Mouse (Mus musculus): ENCODE measurements around the gene Zfp961. TPM values are rescaled to one million over a fixed set of nuclear protein-coding genes. Genes with fewer than 3 reads are reported as not detected.
"Not testable (repeated sequence)": the region's sequence is repeated elsewhere in the genome, so short reads cannot be mapped to it uniquely, and the experiment has no call there.

The Zfp961 gene
- polyA plus RNA-seq, 1 experiment from 2014 or later: 27.3 TPM

DNA sequence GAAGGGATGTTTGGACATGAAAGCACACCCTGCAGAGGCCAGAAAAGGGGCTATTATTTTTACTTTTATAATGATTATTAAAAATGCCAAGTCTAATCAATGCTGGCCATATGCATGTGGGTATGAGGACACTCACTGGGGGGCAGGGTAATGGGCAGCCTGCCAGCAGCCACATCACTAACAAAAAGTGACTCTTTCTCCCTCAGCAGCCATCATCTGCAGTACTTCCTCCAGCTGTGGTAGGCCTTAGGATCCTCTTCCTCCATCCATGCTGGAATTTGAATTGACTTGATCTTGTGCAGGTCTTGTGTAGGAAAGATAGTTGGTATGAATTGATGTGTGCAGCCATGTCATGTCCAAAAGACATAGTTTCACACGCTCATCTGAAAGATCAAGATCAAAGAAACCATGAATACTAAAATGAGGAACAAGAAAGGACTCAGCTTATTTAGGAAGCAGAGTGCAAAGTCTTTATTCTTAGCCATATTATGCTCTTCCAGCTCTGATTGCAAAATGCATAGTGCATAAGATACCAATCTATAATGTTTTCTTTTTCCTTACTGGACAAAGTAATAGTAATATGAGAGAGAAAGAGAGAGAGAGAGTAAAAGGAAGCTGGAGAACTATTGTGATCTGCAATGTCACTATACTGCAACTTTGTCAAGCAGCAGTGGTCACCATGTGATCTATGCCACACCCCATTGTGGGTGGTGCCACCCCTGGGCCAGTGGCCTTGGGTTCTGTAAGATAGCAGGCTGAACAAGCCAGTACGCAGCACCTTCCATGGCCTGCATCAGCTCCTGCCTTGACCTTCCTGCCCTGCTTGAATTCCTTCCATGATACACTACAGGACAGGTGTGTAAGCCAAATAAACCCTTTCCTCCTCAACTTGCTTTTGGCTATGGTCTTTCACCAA lies 10.3 kb upstream of the Zfp961 start:
- peaks cover 2% of the 10 kb centered on the region; the same call in 1 of the 2 replicates for H3K9me3 ChIP-seq
- DNase-seq (ENCODE audit: low spot score): no peak
- 71% methylated on average over 2 of the region's 2 CpGs for WGBS

GRCm38 (mm10) chr8:71941776-71942175 lies 9.1 kb upstream of the Zfp961 start:
- H3K27me3 ChIP-seq (replicated peaks; ENCODE audit: low read depth, poor library complexity, severe bottlenecking): no peaks in the 10 kb centered on the region
- no peaks in the 10 kb centered on the region for H3K36me3 ChIP-seq (replicated peaks)
- H3K27ac ChIP-seq (replicated peaks): no peak overlapping the region
- 87% methylated on average over 1 of the region's 1 CpGs for WGBS
- H3K9me3 ChIP-seq: no peaks in the 10 kb centered on the region
- H3K4me1 ChIP-seq: no peaks in the 10 kb centered on the region
- DNase-seq (ENCODE audit: low spot score): no peak
- H3K4me3 ChIP-seq: no peak overlapping the region

More for the DNA sequence above, 10.3 kb upstream of the Zfp961 start:
- no peaks in the 10 kb centered on the region for H3K4me1 ChIP-seq
- no peak overlapping the region for H3K27ac ChIP-seq (replicated peaks)
- no peak overlapping the region for H3K4me3 ChIP-seq
- H3K27me3 ChIP-seq (replicated peaks; ENCODE audit: low read depth, poor library complexity, severe bottlenecking): no peaks in the 10 kb centered on the region
- H3K36me3 ChIP-seq (replicated peaks): no peaks in the 10 kb centered on the region

DNA sequence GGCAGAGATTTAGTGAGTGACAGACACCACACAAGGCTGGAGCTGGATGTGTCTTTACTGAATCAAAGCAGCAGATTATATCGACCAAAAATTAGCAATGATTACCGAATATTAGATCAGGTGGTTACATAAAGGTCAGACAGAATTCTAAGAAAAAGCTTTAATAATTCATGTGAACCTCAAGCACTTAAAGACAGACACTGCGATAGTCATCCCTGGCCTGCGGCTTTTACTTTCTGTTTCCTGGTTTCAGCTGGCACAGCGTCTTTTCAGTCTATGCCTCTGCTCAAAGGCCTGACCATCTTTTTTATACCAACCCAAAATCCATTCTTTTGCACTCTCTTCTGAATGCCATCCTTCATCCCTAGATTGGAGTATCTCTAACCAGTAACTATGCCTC lies 2.2 kb upstream of the Zfp961 start:
- no peak overlapping the region for H3K27ac ChIP-seq (replicated peaks)
- H3K27me3 ChIP-seq (replicated peaks; ENCODE audit: low read depth, poor library complexity, severe bottlenecking): no peaks in the 10 kb centered on the region
- 91% methylated on average over 5 of the region's 5 CpGs for WGBS
- peaks cover 9% of the 10 kb centered on the region for H3K36me3 ChIP-seq (replicated peaks)
- H3K9me3 ChIP-seq: peaks cover 5% of the 10 kb centered on the region; the same call in 1 of the 2 replicates
- no peak overlapping the region for H3K4me3 ChIP-seq
- peaks cover 16% of the 10 kb centered on the region for H3K4me1 ChIP-seq
- DNase-seq (ENCODE audit: low spot score): no peak

- Histone ChIP-seq H3K27ac (replicated peaks) (peak overlapping the region; percentile 90), H3K4me1 (peaks cover 16% of the 10 kb centered on the region), H3K4me3 (peak overlapping the region; percentile 85), H3K36me3 (replicated peaks) (peaks cover 34% of the 10 kb centered on the region), H3K27me3 (replicated peaks; ENCODE audit: low read depth, poor library complexity, severe bottlenecking) (no peaks in the 10 kb centered on the region), H3K9me3 (peaks cover 28% of the 10 kb centered on the region)
- DNase-seq (ENCODE audit: low spot score): peak; percentile 31
- WGBS: 42% methylated on average over 14 of the region's 14 CpGs
Observed at GRCm38 (mm10) chr8:71951436-71952161, 761 bp downstream of the Zfp961 start.

GRCm38 (mm10) chr8:71952489-71952888 lies 1.7 kb downstream of the Zfp961 start:
- peaks cover 34% of the 10 kb centered on the region for H3K36me3 ChIP-seq (replicated peaks)
- H3K4me3 ChIP-seq: peak overlapping the region; percentile 85; the same call in 1 of the 2 replicates
- DNase-seq (ENCODE audit: low spot score): no peak
- peaks cover 28% of the 10 kb centered on the region for H3K9me3 ChIP-seq
- peaks cover 16% of the 10 kb centered on the region for H3K4me1 ChIP-seq
- no peaks in the 10 kb centered on the region for H3K27me3 ChIP-seq (replicated peaks; ENCODE audit: low read depth, poor library complexity, severe bottlenecking)
- WGBS: 93% methylated on average over 1 of the region's 1 CpGs
- no peak overlapping the region for H3K27ac ChIP-seq (replicated peaks)

GRCm38 (mm10) chr8:71952961-71953700 lies 2.3 kb downstream of the Zfp961 start:
- 95% methylated on average over 16 of the region's 16 CpGs for WGBS
- Histone ChIP-seq H3K36me3 (replicated peaks) (peaks cover 37% of the 10 kb centered on the region), H3K9me3 (peaks cover 32% of the 10 kb centered on the region), H3K4me1 (peaks cover 16% of the 10 kb centered on the region)
- H3K4me3 ChIP-seq; H3K27me3 ChIP-seq (replicated peaks; ENCODE audit: low read depth, poor library complexity, severe bottlenecking); DNase-seq (ENCODE audit: low spot score); H3K27ac ChIP-seq (replicated peaks): not testable (repeated sequence)

DNA sequence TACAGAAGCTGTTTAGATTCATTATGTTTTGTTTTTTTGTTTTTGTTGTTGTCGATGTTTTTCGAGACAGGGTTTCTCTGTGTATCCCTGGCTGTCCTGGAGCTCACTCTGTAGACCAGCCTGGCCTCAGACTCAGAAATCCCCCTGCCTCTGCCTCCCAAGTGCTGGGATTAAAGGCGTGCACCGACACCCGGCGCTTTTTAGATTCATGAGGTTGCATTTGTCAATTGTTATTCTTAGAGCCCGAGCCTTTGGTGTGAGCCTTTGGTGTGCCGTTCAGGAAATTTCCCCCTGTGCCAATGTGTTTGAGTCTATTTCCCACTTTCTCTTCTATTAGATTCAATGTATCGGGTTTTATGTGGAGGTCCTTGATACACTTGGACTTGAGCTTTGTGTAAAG lies 3.8 kb downstream of the Zfp961 start:
- 97% methylated on average over 9 of the region's 9 CpGs for WGBS
- peaks cover 16% of the 10 kb centered on the region for H3K4me1 ChIP-seq
- peaks cover 38% of the 10 kb centered on the region for H3K9me3 ChIP-seq
- no peaks in the 10 kb centered on the region for H3K27me3 ChIP-seq (replicated peaks; ENCODE audit: low read depth, poor library complexity, severe bottlenecking)
- no peak for DNase-seq (ENCODE audit: low spot score)
- H3K36me3 ChIP-seq (replicated peaks): peaks cover 47% of the 10 kb centered on the region
- H3K4me3 ChIP-seq: no peak overlapping the region
- H3K27ac ChIP-seq (replicated peaks): no peak overlapping the region

DNA sequence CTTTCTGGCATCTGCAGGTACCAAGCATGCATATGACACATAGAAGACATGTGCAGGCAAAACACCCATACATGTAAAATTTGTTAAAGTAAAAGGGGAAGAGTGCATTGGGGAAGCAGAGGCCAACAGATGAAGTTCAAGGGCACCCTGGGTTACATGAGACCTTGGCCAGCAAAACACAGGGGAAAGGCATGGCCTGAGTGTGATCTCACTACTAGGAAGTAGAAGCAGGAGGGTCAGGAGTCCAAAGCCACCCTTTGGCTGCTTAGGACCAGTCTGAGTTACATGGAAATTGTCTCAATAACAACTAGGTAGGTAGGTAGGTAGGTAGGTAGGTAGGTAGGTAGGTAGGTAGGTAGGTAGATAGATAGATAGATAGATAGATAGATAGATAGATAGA lies 9.6 kb downstream of the Zfp961 start:
- no peak overlapping the region for H3K4me3 ChIP-seq
- peaks cover 64% of the 10 kb centered on the region for H3K36me3 ChIP-seq (replicated peaks)
- no peaks in the 10 kb centered on the region for H3K4me1 ChIP-seq
- no peak for DNase-seq (ENCODE audit: low spot score)
- H3K9me3 ChIP-seq: peaks cover 22% of the 10 kb centered on the region; the same call in 1 of the 2 replicates
- no peaks in the 10 kb centered on the region for H3K27me3 ChIP-seq (replicated peaks; ENCODE audit: low read depth, poor library complexity, severe bottlenecking)
- H3K27ac ChIP-seq (replicated peaks): no peak overlapping the region

DNA sequence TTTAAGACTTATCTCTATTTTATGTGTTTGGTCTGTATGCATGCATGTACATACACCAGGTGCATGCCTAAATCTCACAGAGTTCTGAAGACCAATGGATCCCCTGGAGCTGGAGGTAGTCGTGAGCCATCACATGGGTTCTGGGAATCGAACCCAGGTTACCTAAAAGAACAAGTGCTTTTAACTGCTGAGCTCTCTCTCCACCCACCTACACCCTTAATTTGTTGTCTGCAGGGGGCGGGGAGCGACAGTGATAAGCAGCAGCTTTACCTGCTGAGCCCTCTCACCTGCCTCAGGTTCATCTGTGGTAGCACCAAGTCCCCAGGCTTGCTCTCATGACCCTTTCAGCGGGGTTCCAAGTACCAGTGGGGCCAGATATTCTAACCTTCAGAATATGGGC lies 11.0 kb downstream of the Zfp961 start:
- 91% methylated on average over 5 of the region's 5 CpGs for WGBS
- peaks cover 71% of the 10 kb centered on the region for H3K36me3 ChIP-seq (replicated peaks)

GRCm38 (mm10) chr8:71964051-71964450 lies 13.2 kb downstream of the Zfp961 start:
- no peaks in the 10 kb centered on the region for H3K4me1 ChIP-seq
- no peak overlapping the region for H3K27ac ChIP-seq (replicated peaks)
- no peak for DNase-seq (ENCODE audit: low spot score)
- no peak overlapping the region for H3K4me3 ChIP-seq
- peaks cover 20% of the 10 kb centered on the region; the same call in 1 of the 2 replicates for H3K9me3 ChIP-seq
- no peaks in the 10 kb centered on the region for H3K27me3 ChIP-seq (replicated peaks; ENCODE audit: low read depth, poor library complexity, severe bottlenecking)
- 91% methylated on average over 3 of the region's 3 CpGs for WGBS
- H3K36me3 ChIP-seq (replicated peaks): peaks cover 82% of the 10 kb centered on the region

More for the DNA sequence above, 11.0 kb downstream of the Zfp961 start:
- Histone ChIP-seq H3K4me3 (no peak overlapping the region), H3K27me3 (replicated peaks; ENCODE audit: low read depth, poor library complexity, severe bottlenecking) (no peaks in the 10 kb centered on the region), H3K9me3 (peaks cover 27% of the 10 kb centered on the region; the same call in 1 of the 2 replicates), H3K4me1 (no peaks in the 10 kb centered on the region), H3K27ac (replicated peaks) (no peak overlapping the region)
- DNase-seq (ENCODE audit: low spot score): no peak

DNA sequence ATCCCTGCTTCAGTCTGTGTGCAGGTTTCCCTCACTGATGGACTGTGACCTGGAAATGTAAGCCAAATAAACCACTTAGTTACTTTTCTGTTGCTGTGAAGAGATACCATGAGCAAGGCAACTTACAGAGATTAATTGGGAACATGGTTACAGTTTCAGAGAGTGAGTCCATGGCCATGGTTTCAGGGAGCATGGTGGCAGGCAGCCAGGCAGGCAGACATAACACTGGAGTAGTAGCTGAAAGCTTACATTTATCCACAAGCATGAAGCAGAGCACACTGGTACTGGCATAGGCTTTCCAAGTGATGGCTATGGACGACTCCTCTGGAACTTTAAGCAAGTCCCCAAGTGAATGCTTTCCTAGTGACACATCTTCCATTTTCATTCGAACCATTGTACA lies 14.3 kb downstream of the Zfp961 start:
- Histone ChIP-seq H3K9me3 (peaks cover 20% of the 10 kb centered on the region; the same call in 1 of the 2 replicates), H3K36me3 (replicated peaks) (peaks cover 86% of the 10 kb centered on the region), H3K27me3 (replicated peaks; ENCODE audit: low read depth, poor library complexity, severe bottlenecking) (no peaks in the 10 kb centered on the region), H3K4me1 (no peaks in the 10 kb centered on the region), H3K27ac (replicated peaks) (no peak overlapping the region), H3K4me3 (no peak overlapping the region)
- no peak for DNase-seq (ENCODE audit: low spot score)
- WGBS: 93% methylated on average over 2 of the region's 2 CpGs

DNA sequence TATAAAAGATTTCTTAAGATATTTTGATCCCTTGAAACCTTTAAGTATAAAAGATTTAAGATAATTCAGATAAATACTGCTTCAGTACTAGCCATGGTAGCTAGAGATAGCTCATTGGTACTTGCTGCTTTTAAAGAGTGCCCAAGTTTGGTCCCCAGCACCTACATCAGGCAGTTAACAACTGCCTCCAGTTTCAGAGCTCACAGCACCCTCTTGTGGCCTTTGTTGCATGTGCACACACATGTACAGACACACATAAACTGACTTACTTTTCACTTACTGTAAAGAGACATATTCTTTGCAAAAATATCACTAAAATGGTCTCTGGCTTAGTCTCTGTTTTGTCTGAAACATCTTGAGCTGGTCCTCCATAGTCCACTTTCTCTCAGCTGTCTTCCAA lies 15.6 kb downstream of the Zfp961 start:
- H3K36me3 ChIP-seq (replicated peaks): peaks cover 82% of the 10 kb centered on the region
- no peak overlapping the region for H3K27ac ChIP-seq (replicated peaks)
- peaks cover 20% of the 10 kb centered on the region; the same call in 1 of the 2 replicates for H3K9me3 ChIP-seq
- H3K4me1 ChIP-seq: no peaks in the 10 kb centered on the region
- no peaks in the 10 kb centered on the region for H3K27me3 ChIP-seq (replicated peaks; ENCODE audit: low read depth, poor library complexity, severe bottlenecking)
- DNase-seq (ENCODE audit: low spot score): no peak
- H3K4me3 ChIP-seq: no peak overlapping the region

All from embryonic facial prominence, embryonic 10.5 days (tissue).